Mouse (Mus musculus) kidney, embryonic 15.5 days (tissue): Measurements from ENCODE around the gene Dnajb3. TPM values are rescaled to one million over a fixed set of nuclear protein-coding genes. Genes with fewer than 3 reads are reported as not detected.
"Not testable (repeated sequence)": the region's sequence is repeated elsewhere in the genome, so short reads cannot be mapped to it uniquely, and the experiment has no call there.

Experiments
- ATAC-seq: fragments of 200-750 bp; cut with Nextera tagmentation; replicated peaks from 2 replicates; pipeline ENCODE4 v1.8.0; 2017; ENCODE audit warnings: moderate TSS enrichment; ENCODE audit not compliant: low FRiP score
- H3K27ac ChIP-seq: fragments of 300-500 bp; sonication (generic); 2 replicates; pipeline ENCODE4 v1.5.1; 2015; ENCODE audit warnings: mild to moderate bottlenecking, inconsistent platforms
- H3K27me3 ChIP-seq: fragments of 300-500 bp; sonication (generic); 2 replicates; pipeline ENCODE4 v1.6.1; 2015; ENCODE audit warnings: inconsistent platforms
- H3K36me3 ChIP-seq: fragments of 300-500 bp; sonication (generic); 2 replicates; pipeline ENCODE4 v1.6.1; 2015; ENCODE audit warnings: inconsistent platforms
- H3K4me1 ChIP-seq: fragments of 300-500 bp; sonication (generic); 2 replicates; pipeline ENCODE4 v1.6.1; 2015; ENCODE audit warnings: inconsistent platforms
- H3K4me2 ChIP-seq: fragments of 300-500 bp; sonication (generic); 2 replicates; pipeline ENCODE4 v1.6.1; 2015; ENCODE audit warnings: moderate library complexity, mild to moderate bottlenecking, inconsistent platforms
- H3K4me3 ChIP-seq: fragments of 300-500 bp; sonication (generic); replicated peaks from 2 replicates; pipeline ENCODE4 v1.5.1; 2015; ENCODE audit warnings: mild to moderate bottlenecking, inconsistent platforms
- H3K9ac ChIP-seq: fragments of 300-500 bp; sonication (generic); 2 replicates; pipeline ENCODE4 v1.6.1; 2015; ENCODE audit warnings: mild to moderate bottlenecking, inconsistent platforms
- H3K9me3 ChIP-seq: fragments of 300-500 bp; sonication (generic); replicated peaks from 2 replicates; pipeline ENCODE4 v1.6.1; 2016; ENCODE audit warnings: inconsistent platforms
- WGBS: fragments of 180-500 bp; shearing (Covaris S2); methylation state at CpG from one replicate; pipeline ENCODE4 v1.1.7; 2015; ENCODE audit warnings: mixed read lengths; 5-methylcytosine and 5-hydroxymethylcytosine counted together
- polyA plus RNA-seq: library from polyadenylated mRNA; unstranded; fragments of >200 nt; fragmentation: Nextera tagmentation; extraction: Ambion mirVana; gene quantifications from 2 replicates; pipeline ENCODE4 v1.2.1, GENCODE M21; 2015

Dnajb3 gene
- polyA plus RNA-seq, 1 experiment from 2014 or later = 10.7 TPM

DNA sequence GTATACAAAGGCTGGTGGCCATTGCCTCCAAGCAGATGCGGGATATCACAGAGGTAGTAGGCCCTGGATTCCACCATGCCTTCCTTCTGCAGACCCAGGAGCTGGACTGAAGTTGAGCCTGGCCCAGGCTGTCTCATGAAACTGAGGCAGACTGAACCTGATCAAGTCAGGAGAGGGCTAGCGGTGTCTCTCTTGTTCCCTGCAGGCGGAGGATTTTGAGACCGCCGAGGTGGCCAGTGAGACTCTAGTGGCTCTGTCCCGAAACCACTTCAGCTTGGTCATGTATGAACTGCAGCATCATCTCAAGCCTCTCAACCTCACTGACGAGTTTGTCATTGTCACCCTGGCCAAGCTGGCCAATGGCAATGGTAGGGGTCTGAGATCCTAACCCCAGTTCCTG, 24.8 kb upstream of the Dnajb3 start:
- WGBS = 69% methylated on average over 7 of the region's 7 CpGs
- peaks cover 97% of the 10 kb centered on the region for H3K9me3 ChIP-seq
- no peak for ATAC-seq

DNA sequence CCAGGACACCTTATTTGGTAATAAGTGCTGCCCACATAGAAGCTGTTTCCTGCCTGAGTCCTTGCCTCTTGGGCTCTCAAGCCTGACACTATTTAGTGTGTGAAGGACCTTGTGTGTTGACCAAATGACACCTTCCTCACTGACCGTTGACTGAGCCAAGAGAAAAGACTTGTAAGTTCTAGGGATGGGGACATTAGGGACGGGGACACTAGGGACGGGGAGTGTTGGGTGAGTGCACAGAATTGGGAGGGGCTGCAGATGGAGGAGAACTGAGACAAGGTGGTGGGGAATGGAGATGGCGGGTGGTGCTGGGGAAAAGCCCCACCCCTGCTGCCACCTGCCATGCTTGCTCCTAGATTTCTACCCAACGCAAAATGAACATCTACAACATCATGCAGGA, 24.4 kb upstream of the Dnajb3 start:
- Histone ChIP-seq H3K27me3 (no peaks in the 10 kb centered on the region), H3K4me1 (no peaks in the 10 kb centered on the region), H3K27ac (no peak overlapping the region), H3K9me3 (peaks cover 94% of the 10 kb centered on the region), H3K9ac (no peak overlapping the region), H3K4me2 (no peak overlapping the region), H3K4me3 (no peak overlapping the region), H3K36me3 (no peaks in the 10 kb centered on the region)
- no peak for ATAC-seq
- WGBS = 87% methylated on average over 5 of the region's 5 CpGs

More for the DNA sequence above, 24.8 kb upstream of the Dnajb3 start:
- no peak overlapping the region for H3K4me3 ChIP-seq
- no peaks in the 10 kb centered on the region for H3K27me3 ChIP-seq
- H3K4me1 ChIP-seq = no peaks in the 10 kb centered on the region
- no peak overlapping the region for H3K4me2 ChIP-seq
- no peaks in the 10 kb centered on the region for H3K36me3 ChIP-seq
- no peak overlapping the region for H3K9ac ChIP-seq
- H3K27ac ChIP-seq = no peak overlapping the region

DNA sequence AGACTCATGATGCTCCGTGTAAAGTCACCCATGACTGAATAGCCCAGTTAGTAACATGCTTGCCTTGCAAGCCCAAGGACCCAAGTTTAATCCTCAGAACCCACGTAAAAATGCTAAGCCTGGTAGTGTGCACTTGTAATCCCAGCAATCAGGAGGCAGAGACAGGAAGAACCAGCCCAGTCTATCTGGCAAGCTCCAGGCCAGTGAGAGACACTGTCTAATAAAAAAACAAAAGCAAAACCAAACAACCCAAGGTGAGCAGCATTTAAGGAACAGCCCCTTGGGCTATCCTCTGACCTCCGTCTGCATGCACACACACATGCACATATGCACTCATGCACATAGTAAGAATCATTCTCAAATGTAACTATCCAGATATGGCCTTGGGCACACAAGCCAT, 24.0 kb upstream of the Dnajb3 start:
- Histone ChIP-seq H3K9ac (no peak overlapping the region), H3K4me3 (no peak overlapping the region), H3K36me3 (no peaks in the 10 kb centered on the region), H3K27me3 (no peaks in the 10 kb centered on the region), H3K9me3 (peaks cover 90% of the 10 kb centered on the region), H3K27ac (no peak overlapping the region), H3K4me2 (no peak overlapping the region), H3K4me1 (no peaks in the 10 kb centered on the region)
- no peak for ATAC-seq
- WGBS = 84% methylated on average over 3 of the region's 3 CpGs

DNA sequence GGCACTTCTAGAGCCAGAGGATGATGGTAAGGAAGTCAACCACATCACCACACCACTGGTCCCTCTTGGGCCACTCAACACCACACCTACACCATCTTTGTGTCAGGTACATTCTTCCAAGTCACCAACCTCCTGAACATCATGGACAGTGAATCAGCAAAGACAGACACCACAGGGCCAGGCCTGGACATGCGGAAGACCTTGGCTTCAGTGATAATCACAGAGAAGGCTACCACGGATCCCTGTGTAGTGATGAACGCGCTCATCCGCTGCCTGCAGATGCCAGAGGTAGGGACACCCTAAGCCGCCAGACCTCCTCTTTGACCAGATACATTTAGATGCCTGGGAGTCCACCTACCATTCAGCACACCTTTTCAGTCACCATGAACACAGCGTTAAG, 22.5 kb upstream of the Dnajb3 start:
- H3K9me3 ChIP-seq = peaks cover 76% of the 10 kb centered on the region
- no peak for ATAC-seq
- H3K27ac ChIP-seq = no peak overlapping the region
- H3K4me3 ChIP-seq = no peak overlapping the region
- 72% methylated on average over 7 of the region's 7 CpGs for WGBS
- no peaks in the 10 kb centered on the region for H3K4me1 ChIP-seq
- H3K27me3 ChIP-seq = no peaks in the 10 kb centered on the region
- no peak overlapping the region for H3K4me2 ChIP-seq
- H3K36me3 ChIP-seq = no peaks in the 10 kb centered on the region
- no peak overlapping the region for H3K9ac ChIP-seq

DNA sequence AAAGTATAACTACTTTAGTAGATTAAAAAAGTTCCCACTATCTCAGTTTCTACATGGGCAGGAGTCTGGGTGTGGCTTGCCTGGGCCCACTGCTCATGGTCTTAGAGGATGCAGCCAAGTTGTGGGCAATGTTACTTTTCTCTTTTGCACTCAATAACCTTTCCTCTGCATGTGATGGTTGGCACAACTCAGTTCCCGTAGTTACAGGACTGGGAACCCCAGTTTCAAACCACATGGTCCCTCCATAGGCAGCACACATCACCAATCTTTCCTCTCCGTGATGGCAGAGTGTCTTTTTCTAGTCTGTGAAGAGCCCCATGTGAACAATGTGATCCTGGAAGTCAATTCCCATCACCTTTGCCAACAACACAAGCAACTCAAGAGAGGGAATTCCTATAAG, 21.9 kb upstream of the Dnajb3 start:
- Histone ChIP-seq H3K4me1 (no peaks in the 10 kb centered on the region), H3K9me3 (peaks cover 70% of the 10 kb centered on the region), H3K4me2 (no peak overlapping the region), H3K9ac (no peak overlapping the region), H3K27me3 (no peaks in the 10 kb centered on the region), H3K36me3 (no peaks in the 10 kb centered on the region), H3K27ac (no peak overlapping the region), H3K4me3 (no peak overlapping the region)
- ATAC-seq = no peak
- WGBS = 63% methylated on average over 2 of the region's 2 CpGs

DNA sequence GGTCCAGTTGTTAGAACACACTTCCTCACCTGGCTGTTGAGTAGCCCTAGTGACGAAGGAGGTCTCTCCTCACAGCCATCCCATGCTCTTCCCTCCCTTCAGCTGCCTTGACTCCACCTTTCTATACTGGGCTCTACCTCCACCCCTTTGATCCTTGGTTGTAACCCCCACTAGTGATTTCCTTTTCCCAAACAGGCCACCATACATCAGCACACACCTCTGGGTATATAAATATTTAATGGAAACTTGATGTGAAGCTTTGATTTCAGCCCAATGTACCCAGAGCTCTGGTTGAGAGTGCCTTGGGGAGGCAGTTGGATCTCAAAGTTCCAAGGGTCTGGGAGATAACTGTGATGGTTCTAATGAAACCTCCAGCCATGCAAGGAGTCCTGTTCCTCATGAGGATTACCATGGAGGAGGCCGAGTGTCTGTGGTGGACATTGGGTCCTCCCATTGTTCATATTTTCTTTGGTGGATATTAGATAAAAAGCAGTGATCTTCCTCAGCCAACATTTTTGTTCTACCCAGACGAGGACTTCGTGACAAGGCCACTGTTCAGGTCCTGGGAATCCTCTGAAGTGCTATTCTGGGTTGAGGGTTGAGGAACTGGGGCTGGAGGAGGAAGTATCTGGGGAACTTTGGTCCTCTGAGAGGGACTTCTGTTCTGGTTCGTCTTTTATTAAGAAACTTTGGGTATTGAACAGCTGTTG, 21.2 kb upstream of the Dnajb3 start, which contains the start of gene Mroh2a:
TSS of gene Mroh2a (plus strand) at position 317 of the 710 bp plus-strand sequence.
- H3K27ac ChIP-seq = no peak within 1 kb of the TSS
- no peaks in the 10 kb centered on the region for H3K4me1 ChIP-seq
- H3K4me3 ChIP-seq = no peak within 1 kb of the TSS
- no peak within 1 kb of the TSS for H3K9ac ChIP-seq
- H3K4me2 ChIP-seq = no peak within 1 kb of the TSS
- H3K27me3 ChIP-seq = no peaks in the 10 kb centered on the region
- H3K36me3 ChIP-seq = no peaks in the 10 kb centered on the region
- WGBS = 58% methylated on average over 5 of the region's 5 CpGs
- no peak for ATAC-seq
- H3K9me3 ChIP-seq = peaks cover 63% of the 10 kb centered on the region

DNA sequence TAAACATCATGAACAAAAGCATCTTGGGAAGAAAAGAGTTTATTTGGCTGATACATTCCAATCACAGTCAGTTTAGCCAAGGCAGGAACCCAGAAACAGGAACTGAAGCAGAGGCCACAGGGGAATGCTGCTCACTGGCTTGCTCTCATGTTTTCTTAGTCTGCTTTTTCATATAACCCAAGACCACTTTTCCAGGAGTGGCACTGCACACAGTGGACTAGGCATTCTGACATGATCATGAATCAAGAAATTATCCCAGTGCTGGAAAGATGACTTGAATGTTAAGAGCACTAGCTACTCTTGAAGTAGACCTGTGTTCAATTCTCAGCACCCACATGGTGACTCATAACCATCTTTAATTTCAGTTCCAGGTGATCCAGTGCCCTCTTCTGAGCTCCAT, 20.2 kb upstream of the Dnajb3 start:
- no peak for ATAC-seq
- H3K27ac ChIP-seq = no peak overlapping the region
- no peak overlapping the region for H3K4me2 ChIP-seq
- H3K9me3 ChIP-seq = peaks cover 54% of the 10 kb centered on the region
- H3K4me3 ChIP-seq = no peak overlapping the region
- no peaks in the 10 kb centered on the region for H3K27me3 ChIP-seq
- H3K36me3 ChIP-seq = no peaks in the 10 kb centered on the region
- H3K4me1 ChIP-seq = no peaks in the 10 kb centered on the region
- H3K9ac ChIP-seq = no peak overlapping the region

DNA sequence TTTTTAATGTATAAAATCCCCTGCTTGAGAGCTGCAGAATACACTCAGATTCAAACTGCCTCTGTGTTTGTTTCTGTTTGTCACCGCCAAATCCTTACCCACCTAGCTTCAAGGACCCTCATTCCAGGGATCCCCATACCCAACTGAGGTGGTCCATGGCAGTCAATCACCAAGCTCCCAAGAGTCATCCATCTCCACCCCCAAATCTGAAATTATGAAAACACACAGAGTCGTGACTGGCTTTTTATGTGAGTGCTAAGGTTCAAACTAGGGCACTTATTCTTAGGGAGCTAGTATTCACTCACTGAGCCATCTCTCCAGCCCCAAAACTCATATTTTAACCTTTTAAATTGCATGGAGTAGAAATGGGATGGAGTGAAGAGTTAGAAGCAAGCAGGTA, 19.7 kb upstream of the Dnajb3 start:
- not testable (repeated sequence) for ATAC-seq, H3K9ac ChIP-seq, H3K4me3 ChIP-seq, H3K27ac ChIP-seq, H3K27me3 ChIP-seq, H3K4me2 ChIP-seq, H3K4me1 ChIP-seq, H3K36me3 ChIP-seq
- WGBS = 37% methylated on average over 2 of the region's 2 CpGs
- peaks cover 49% of the 10 kb centered on the region for H3K9me3 ChIP-seq

DNA sequence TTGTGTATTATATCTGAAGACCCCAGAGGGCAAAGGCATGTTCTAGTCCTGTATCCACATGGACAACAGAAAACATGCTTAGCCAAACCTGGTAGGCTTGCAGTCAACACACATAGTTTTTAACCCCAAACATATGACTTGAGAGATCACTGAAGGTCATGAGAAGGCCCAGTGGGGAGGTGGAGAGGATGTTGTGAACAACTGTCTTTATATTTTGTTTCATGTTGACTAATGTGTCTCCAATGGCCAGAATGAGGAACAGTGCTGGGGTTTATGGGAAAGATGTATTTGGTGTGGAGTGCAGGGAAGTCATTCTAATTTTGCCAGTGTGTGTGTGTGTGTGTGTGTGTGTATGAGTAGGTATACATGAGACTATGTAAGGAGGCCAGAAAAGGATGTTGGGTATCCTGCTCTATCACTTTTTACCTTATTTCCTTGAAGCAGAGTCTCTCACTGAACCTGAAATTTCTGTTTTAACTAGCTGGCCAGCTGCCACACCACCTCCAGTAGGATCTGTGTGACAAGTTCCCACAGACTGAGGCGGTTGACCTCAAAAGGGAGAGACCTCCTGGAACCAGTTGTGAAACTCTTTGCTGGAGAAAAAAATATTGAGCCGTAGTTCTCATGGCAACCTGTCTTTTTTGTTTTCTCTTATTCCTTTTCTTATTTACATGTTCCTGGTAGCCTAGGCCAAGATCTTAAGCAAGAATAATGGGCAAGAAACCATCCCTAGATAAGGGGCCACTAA, 18.6 kb upstream of the Dnajb3 start:
- Histone ChIP-seq H3K4me3 (no peak overlapping the region), H3K4me1 (no peaks in the 10 kb centered on the region), H3K27me3 (no peaks in the 10 kb centered on the region), H3K9me3 (peaks cover 38% of the 10 kb centered on the region), H3K27ac (no peak overlapping the region), H3K9ac (no peak overlapping the region), H3K4me2 (no peak overlapping the region), H3K36me3 (no peaks in the 10 kb centered on the region)
- no peak for ATAC-seq
- 68% methylated on average over 2 of the region's 2 CpGs for WGBS

DNA sequence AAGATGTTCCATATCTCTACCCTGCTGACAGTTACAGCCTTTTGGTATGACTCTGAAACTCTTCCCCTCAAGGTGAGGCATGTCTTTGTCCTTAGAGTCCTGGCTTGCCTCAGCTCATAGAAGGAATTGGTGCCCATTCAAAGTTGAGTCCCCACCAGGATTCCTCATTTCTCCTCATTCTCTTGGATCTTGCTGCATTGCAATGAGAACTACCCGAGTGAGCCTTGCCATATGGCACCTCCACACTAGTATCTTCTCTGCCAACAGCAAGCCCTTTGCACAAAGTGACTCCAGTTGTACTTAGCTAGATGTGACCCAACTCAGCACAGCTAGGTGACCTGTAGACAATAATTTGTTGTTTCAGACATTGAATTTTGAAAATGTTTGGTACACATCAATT, 18.0 kb upstream of the Dnajb3 start:
- no peaks in the 10 kb centered on the region for H3K4me1 ChIP-seq
- 60% methylated on average over 1 of the region's 1 CpGs for WGBS
- H3K27ac ChIP-seq = no peak overlapping the region
- no peak for ATAC-seq
- H3K9me3 ChIP-seq = peaks cover 32% of the 10 kb centered on the region
- H3K9ac ChIP-seq = no peak overlapping the region
- no peak overlapping the region for H3K4me2 ChIP-seq
- no peak overlapping the region for H3K4me3 ChIP-seq
- H3K36me3 ChIP-seq = no peaks in the 10 kb centered on the region
- no peaks in the 10 kb centered on the region for H3K27me3 ChIP-seq

DNA sequence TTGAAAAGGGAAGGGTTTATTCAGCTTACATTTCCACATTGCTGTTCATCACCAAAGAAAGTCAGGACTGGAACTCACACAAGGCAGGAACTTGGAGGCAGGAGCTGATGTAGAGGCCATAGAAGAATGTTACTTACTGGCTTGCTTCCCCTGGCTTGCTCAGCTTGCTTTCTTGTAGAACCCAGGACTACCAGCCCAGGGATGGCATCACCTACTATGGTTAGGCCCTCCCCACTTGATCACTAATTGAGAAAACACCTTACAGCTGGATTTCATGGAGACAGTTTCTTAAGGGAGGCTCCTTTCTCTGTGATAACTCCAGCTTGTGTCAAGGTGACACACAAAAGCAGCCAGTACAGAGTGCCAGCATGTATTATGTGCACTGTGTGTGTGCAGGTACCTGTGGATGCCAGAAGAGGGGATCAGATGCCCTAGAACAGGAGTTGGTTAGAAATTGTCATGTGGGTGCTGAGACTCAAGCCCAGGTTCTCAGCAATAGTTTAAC, 17.5 kb upstream of the Dnajb3 start:
- not testable (repeated sequence) for H3K4me1 ChIP-seq

DNA sequence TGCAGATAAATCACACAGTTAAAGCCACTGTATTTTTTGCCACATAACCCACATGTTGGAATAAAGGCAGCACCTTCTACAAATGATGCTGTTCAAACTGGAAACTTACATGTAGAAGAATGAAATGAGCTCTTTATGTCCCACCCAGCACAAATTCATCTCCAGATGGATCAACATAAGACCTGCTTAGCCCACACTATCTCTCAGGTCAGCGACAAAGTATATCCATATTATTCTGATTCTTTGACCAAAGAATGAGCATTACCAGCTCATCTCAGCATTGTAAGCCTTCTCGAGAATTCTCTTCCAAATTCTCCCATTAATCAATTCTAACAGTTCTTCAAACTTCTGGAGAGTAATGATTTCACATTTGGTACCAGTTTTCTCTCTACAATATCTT, 16.6 kb upstream of the Dnajb3 start:
- Histone ChIP-seq H3K4me1 (no peaks in the 10 kb centered on the region), H3K36me3 (no peaks in the 10 kb centered on the region), H3K27me3 (no peaks in the 10 kb centered on the region), H3K9ac (no peak overlapping the region), H3K4me2 (no peak overlapping the region), H3K27ac (no peak overlapping the region), H3K4me3 (no peak overlapping the region), H3K9me3 (peaks cover 25% of the 10 kb centered on the region)
- ATAC-seq = no peak
- WGBS = 57% methylated on average over 2 of the region's 2 CpGs

More for the DNA sequence above, 17.5 kb upstream of the Dnajb3 start:
- not testable (repeated sequence) for H3K27me3 ChIP-seq, H3K36me3 ChIP-seq, H3K4me2 ChIP-seq, H3K4me3 ChIP-seq, ATAC-seq, H3K27ac ChIP-seq, H3K9ac ChIP-seq
- H3K9me3 ChIP-seq = peaks cover 27% of the 10 kb centered on the region
